Comparison of ENCODE assay signal across 8 mouse cellular contexts in the genomic region with DNA sequence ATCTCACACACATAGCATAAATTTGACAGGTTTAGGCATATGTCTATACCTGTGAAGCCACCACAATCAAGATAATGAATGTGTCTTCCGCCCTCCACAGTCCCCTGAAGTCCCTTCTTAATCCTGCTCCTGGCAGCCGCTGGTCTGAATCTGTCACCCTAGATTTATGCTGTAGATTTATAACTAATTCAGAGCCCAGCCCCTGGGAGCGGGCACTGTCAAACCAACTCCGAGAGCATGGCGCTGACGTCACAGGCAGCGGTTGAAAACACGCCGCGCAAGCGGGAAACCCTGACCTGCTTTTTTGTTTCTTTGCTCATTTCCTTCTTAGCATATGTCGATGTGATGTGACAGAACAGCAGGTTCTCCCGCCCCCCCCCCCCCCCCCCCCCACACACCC. TPM values are rescaled to one million over a fixed set of nuclear protein-coding genes. Genes with fewer than 3 reads are reported as not detected.
A peak's percentile ranks its signal among the peaks of the same experiment; 100 is the strongest.
DNase-seq lines count a peak whose midpoint lies in the region; ATAC-seq and TF ChIP-seq lines count a peak whose summit lies in the region.

No protein-coding gene starts in this region.

- H3K4me3 ChIP-seq in kidney, embryonic 16.5 days (ENCODE audit: low read length), result peak overlapping the region; percentile 17
- H3K4me3 ChIP-seq in kidney, adult 2 months (ENCODE audit: insufficient read depth, low read depth, low read length), result no peak overlapping the region
- H3K4me3 ChIP-seq in embryonic facial prominence, embryonic 15.5 days (replicated peaks), result no peak overlapping the region

- H3K27ac ChIP-seq in kidney, embryonic 16.5 days (ENCODE audit: low read length), result no peak overlapping the region
- no peak overlapping the region for H3K27ac ChIP-seq in kidney, adult 2 months (ENCODE audit: insufficient read depth, low read depth, low read length)
- no peak overlapping the region for H3K27ac ChIP-seq in embryonic facial prominence, embryonic 15.5 days (replicated peaks)

- H3K36me3 ChIP-seq in kidney, embryonic 16.5 days (ENCODE audit: insufficient read depth, low read length), result no peaks in the 10 kb centered on the region
- H3K36me3 ChIP-seq in kidney, adult 2 months (ENCODE audit: control insufficient read depth, insufficient read depth, low read length), result no peaks in the 10 kb centered on the region
- H3K36me3 ChIP-seq in embryonic facial prominence, embryonic 15.5 days, result no peaks in the 10 kb centered on the region

- 51% methylated on average over 13 of the region's 13 CpGs for WGBS in kidney, embryonic 16.5 days
- 55% methylated on average over 13 of the region's 13 CpGs for WGBS in kidney, adult 2 months
- 52% methylated on average over 13 of the region's 13 CpGs for WGBS in embryonic facial prominence, embryonic 15.5 days

- H3K9me3 ChIP-seq in kidney, embryonic 16.5 days (ENCODE audit: low read length), result no peaks in the 10 kb centered on the region
- no peaks in the 10 kb centered on the region for H3K9me3 ChIP-seq in embryonic facial prominence, embryonic 15.5 days (replicated peaks)

- no peak overlapping the region for H3K9ac ChIP-seq in kidney, embryonic 16.5 days (replicated peaks; ENCODE audit: low read length)
- no peak overlapping the region for H3K9ac ChIP-seq in embryonic facial prominence, embryonic 15.5 days

- H3K4me1 ChIP-seq in kidney, embryonic 16.5 days (ENCODE audit: insufficient read depth, low read length), result 0 out of 2 replicates have a peak, but pooled peaks cover 5% of the 10 kb centered on the region
- H3K4me1 ChIP-seq in kidney, adult 2 months (ENCODE audit: control insufficient read depth, insufficient read depth, low read length), result no peaks in the 10 kb centered on the region
- H3K4me1 ChIP-seq in embryonic facial prominence, embryonic 15.5 days, result no peaks in the 10 kb centered on the region

- H3K27me3 ChIP-seq in kidney, embryonic 16.5 days (ENCODE audit: insufficient read depth, low read length), result no peaks in the 10 kb centered on the region
- H3K27me3 ChIP-seq in kidney, adult 2 months (replicated peaks; ENCODE audit: control insufficient read depth, insufficient read depth, low read length), result no peaks in the 10 kb centered on the region
- no peaks in the 10 kb centered on the region for H3K27me3 ChIP-seq in embryonic facial prominence, embryonic 15.5 days

- no peak for DNase-seq in kidney, adult 2 months
- DNase-seq in kidney, postnatal 36 days, result peak; percentile 7 to 48
- peak; percentile 52 to 64 for DNase-seq in natural killer cell, adult 2 months (ENCODE audit: low spot score in 2 of 2)
- no peak for DNase-seq in testis, postnatal 10 days (ENCODE audit: low spot score)
- no peak for DNase-seq in layer of hippocampus, adult 11-12 months (ENCODE audit: low spot score)

- TF ChIP-seq POLR2A in kidney, adult 2 months (IDR thresholded peaks at IDR 0.05; ENCODE audit: low read depth, low read length), result no peak

- peak overlapping the region; percentile 47 for H3K4me2 ChIP-seq in kidney, embryonic 16.5 days (replicated peaks; ENCODE audit: low read depth, low read length)
- H3K4me2 ChIP-seq in embryonic facial prominence, embryonic 15.5 days (replicated peaks), result peak overlapping the region; percentile 37

- ATAC-seq in kidney, embryonic 16.5 days (ENCODE audit: low FRiP score, low TSS enrichment), result no peak
- ATAC-seq in embryonic facial prominence, embryonic 15.5 days (ENCODE audit: insufficient number of reproducible peaks, low FRiP score, low TSS enrichment, low read depth), result no peak
- no peak; the same call in 1 of the 2 replicates for ATAC-seq in frontal cortex, adult (ENCODE audit: low TSS enrichment)

- TF ChIP-seq CTCF in kidney, adult 2 months (conservative IDR thresholded peaks at IDR 0.05; ENCODE audit: insufficient read depth, insufficient read length, low read depth, low read length), result no peak

RNA-seq across cellular contexts. Expression of gene Stk24, which starts 25.3 kb away (rescaled TPM):
- 34.8 and 38.0 TPM in 2 replicates for polyA plus RNA-seq in kidney, embryonic 16.5 days (2015; fragmentation: Nextera tagmentation; extraction: Ambion mirVana)
- polyA plus RNA-seq in kidney, adult 2 months (2012; rRNA removed), result 27.1 and 30.3 TPM in 2 replicates
- 40.0 and 41.7 TPM in 2 replicates for polyA plus RNA-seq in embryonic facial prominence, embryonic 15.5 days (2015; fragmentation: Nextera tagmentation; extraction: Ambion mirVana)

Comparison
In these comparisons a context has a peak if more than half of its experiments do, and no peak if none do; other contexts are left out.
1. DNase-seq: peak in kidney, postnatal 36 days (2 of 2) and natural killer cell, adult 2 months (2 of 2); none in kidney, adult 2 months (single experiment), testis, postnatal 10 days (single experiment) and layer of hippocampus, adult 11-12 months (single experiment).